Mouse (Mus musculus): Measurements from ENCODE around the gene Rasgef1b. TPM values are rescaled to one million over a fixed set of nuclear protein-coding genes. Genes with fewer than 3 reads are reported as not detected.

Gene Rasgef1b
- polyA plus RNA-seq, 1 experiment from 2014 or later: 8.5 TPM

GRCm38 (mm10) chr5:99340311-99340989 lies 388.4 kb downstream of the Rasgef1b start:
- no peaks in the 10 kb centered on the region for H3K9me3 ChIP-seq
- 69% methylated on average over 8 of the region's 8 CpGs for WGBS
- H3K9ac ChIP-seq: no peak overlapping the region
- H3K27me3 ChIP-seq: no peaks in the 10 kb centered on the region
- ATAC-seq (ENCODE audit: insufficient number of reproducible peaks, insufficient read depth, low FRiP score, low TSS enrichment, low read depth): no peak
- no peaks in the 10 kb centered on the region for H3K36me3 ChIP-seq
- H3K4me1 ChIP-seq: peaks cover 5% of the 10 kb centered on the region; the same call in 1 of the 2 replicates
- no peak overlapping the region for H3K4me3 ChIP-seq
- H3K27ac ChIP-seq: 0 out of 2 replicates have a peak overlapping the region, but pooled peaks have one; percentile 11
- H3K4me2 ChIP-seq: no peak overlapping the region

- peaks cover 5% of the 10 kb centered on the region; the same call in 1 of the 2 replicates for H3K4me1 ChIP-seq
- H3K9ac ChIP-seq: 0 out of 2 replicates have a peak overlapping the region, but pooled peaks have one; percentile 27
- H3K4me2 ChIP-seq: peak overlapping the region; percentile 45
- no peak for ATAC-seq (ENCODE audit: insufficient number of reproducible peaks, insufficient read depth, low FRiP score, low TSS enrichment, low read depth)
- no peaks in the 10 kb centered on the region for H3K9me3 ChIP-seq
- 52% methylated on average over 15 of the region's 15 CpGs for whole genome bisulfite sequencing
- H3K4me3 ChIP-seq: peak overlapping the region; percentile 20
- H3K36me3 ChIP-seq: no peaks in the 10 kb centered on the region
- H3K27ac ChIP-seq: 0 out of 2 replicates have a peak overlapping the region, but pooled peaks have one; percentile 11
- no peaks in the 10 kb centered on the region for H3K27me3 ChIP-seq
Measured at GRCm38 (mm10) chr5:99339790-99340189, 389.1 kb downstream of the Rasgef1b start.

- Histone ChIP-seq H3K27me3 (no peaks in the 10 kb centered on the region), H3K9me3 (no peaks in the 10 kb centered on the region), H3K4me2 (no peak overlapping the region), H3K9ac (no peak overlapping the region), H3K4me1 (peaks cover 5% of the 10 kb centered on the region; the same call in 1 of the 2 replicates), H3K4me3 (no peak overlapping the region), H3K27ac (no peak overlapping the region), H3K36me3 (no peaks in the 10 kb centered on the region)
- 91% methylated on average over 6 of the region's 6 CpGs for WGBS
- no peak for ATAC-seq (ENCODE audit: insufficient number of reproducible peaks, insufficient read depth, low FRiP score, low TSS enrichment, low read depth)
Measured at GRCm38 (mm10) chr5:99338826-99339225, 390.0 kb downstream of the Rasgef1b start.

GRCm38 (mm10) chr5:99336427-99336826 lies 392.4 kb downstream of the Rasgef1b start:
- no peak for ATAC-seq (ENCODE audit: insufficient number of reproducible peaks, insufficient read depth, low FRiP score, low TSS enrichment, low read depth)
- Histone ChIP-seq H3K9me3 (no peaks in the 10 kb centered on the region), H3K4me2 (no peak overlapping the region), H3K27me3 (no peaks in the 10 kb centered on the region), H3K4me1 (peaks cover 5% of the 10 kb centered on the region; the same call in 1 of the 2 replicates), H3K4me3 (no peak overlapping the region), H3K9ac (no peak overlapping the region), H3K36me3 (no peaks in the 10 kb centered on the region), H3K27ac (no peak overlapping the region)
- 76% methylated on average over 11 of the region's 11 CpGs for WGBS

GRCm38 (mm10) chr5:99334017-99334416 lies 394.8 kb downstream of the Rasgef1b start:
- H3K4me2 ChIP-seq: no peak overlapping the region
- no peaks in the 10 kb centered on the region for H3K9me3 ChIP-seq
- no peak overlapping the region for H3K9ac ChIP-seq
- WGBS: 77% methylated on average over 5 of the region's 5 CpGs
- H3K4me3 ChIP-seq: no peak overlapping the region
- no peaks in the 10 kb centered on the region for H3K36me3 ChIP-seq
- no peak for ATAC-seq (ENCODE audit: insufficient number of reproducible peaks, insufficient read depth, low FRiP score, low TSS enrichment, low read depth)
- no peaks in the 10 kb centered on the region for H3K4me1 ChIP-seq
- no peak overlapping the region for H3K27ac ChIP-seq
- H3K27me3 ChIP-seq: no peaks in the 10 kb centered on the region

- 82% methylated on average over 2 of the region's 2 CpGs for WGBS
- no peak overlapping the region for H3K9ac ChIP-seq
- no peaks in the 10 kb centered on the region for H3K4me1 ChIP-seq
- no peak overlapping the region for H3K4me2 ChIP-seq
- no peak overlapping the region for H3K27ac ChIP-seq
- no peaks in the 10 kb centered on the region for H3K36me3 ChIP-seq
- no peak for ATAC-seq (ENCODE audit: insufficient number of reproducible peaks, insufficient read depth, low FRiP score, low TSS enrichment, low read depth)
- no peak overlapping the region for H3K4me3 ChIP-seq
- H3K27me3 ChIP-seq: no peaks in the 10 kb centered on the region
- H3K9me3 ChIP-seq: no peaks in the 10 kb centered on the region
Measured at GRCm38 (mm10) chr5:99332021-99332420, 396.8 kb downstream of the Rasgef1b start.

GRCm38 (mm10) chr5:99329065-99329464 lies 399.8 kb downstream of the Rasgef1b start:
- no peaks in the 10 kb centered on the region for H3K36me3 ChIP-seq
- no peaks in the 10 kb centered on the region for H3K4me1 ChIP-seq
- no peak for ATAC-seq (ENCODE audit: insufficient number of reproducible peaks, insufficient read depth, low FRiP score, low TSS enrichment, low read depth)
- H3K27ac ChIP-seq: no peak overlapping the region
- H3K9me3 ChIP-seq: no peaks in the 10 kb centered on the region
- 67% methylated on average over 6 of the region's 6 CpGs for WGBS
- no peak overlapping the region for H3K9ac ChIP-seq
- H3K4me2 ChIP-seq: no peak overlapping the region
- H3K4me3 ChIP-seq: no peak overlapping the region
- no peaks in the 10 kb centered on the region for H3K27me3 ChIP-seq

GRCm38 (mm10) chr5:99327019-99327418 lies 401.8 kb downstream of the Rasgef1b start:
- Histone ChIP-seq H3K36me3 (no peaks in the 10 kb centered on the region), H3K9me3 (no peaks in the 10 kb centered on the region), H3K4me3 (no peak overlapping the region), H3K4me2 (no peak overlapping the region), H3K27ac (no peak overlapping the region), H3K9ac (no peak overlapping the region), H3K27me3 (no peaks in the 10 kb centered on the region), H3K4me1 (no peaks in the 10 kb centered on the region)
- ATAC-seq (ENCODE audit: insufficient number of reproducible peaks, insufficient read depth, low FRiP score, low TSS enrichment, low read depth): no peak
- WGBS: 87% methylated on average over 2 of the region's 2 CpGs

- no peak overlapping the region for H3K27ac ChIP-seq
- H3K36me3 ChIP-seq: no peaks in the 10 kb centered on the region
- no peaks in the 10 kb centered on the region for H3K27me3 ChIP-seq
- H3K4me1 ChIP-seq: no peaks in the 10 kb centered on the region
- no peak overlapping the region for H3K9ac ChIP-seq
- no peak for ATAC-seq (ENCODE audit: insufficient number of reproducible peaks, insufficient read depth, low FRiP score, low TSS enrichment, low read depth)
- H3K4me3 ChIP-seq: no peak overlapping the region
- no peaks in the 10 kb centered on the region for H3K9me3 ChIP-seq
- no peak overlapping the region for H3K4me2 ChIP-seq
Measured at GRCm38 (mm10) chr5:99325301-99325700, 403.6 kb downstream of the Rasgef1b start.

GRCm38 (mm10) chr5:99320783-99321182 lies 408.1 kb downstream of the Rasgef1b start:
- ATAC-seq (ENCODE audit: insufficient number of reproducible peaks, insufficient read depth, low FRiP score, low TSS enrichment, low read depth): no peak
- WGBS: 73% methylated on average over 4 of the region's 4 CpGs
- Histone ChIP-seq H3K4me1 (0 out of 2 replicates have a peak, but pooled peaks cover 4% of the 10 kb centered on the region), H3K36me3 (no peaks in the 10 kb centered on the region), H3K9ac (no peak overlapping the region), H3K27ac (no peak overlapping the region), H3K9me3 (no peaks in the 10 kb centered on the region), H3K4me2 (no peak overlapping the region), H3K27me3 (no peaks in the 10 kb centered on the region), H3K4me3 (no peak overlapping the region)

- H3K36me3 ChIP-seq: no peaks in the 10 kb centered on the region
- H3K4me3 ChIP-seq: no peak overlapping the region
- H3K9ac ChIP-seq: no peak overlapping the region
- no peak for ATAC-seq (ENCODE audit: insufficient number of reproducible peaks, insufficient read depth, low FRiP score, low TSS enrichment, low read depth)
- no peaks in the 10 kb centered on the region for H3K9me3 ChIP-seq
- H3K27ac ChIP-seq: no peak overlapping the region
- WGBS: 58% methylated on average over 4 of the region's 4 CpGs
- no peaks in the 10 kb centered on the region for H3K27me3 ChIP-seq
- H3K4me2 ChIP-seq: no peak overlapping the region
- H3K4me1 ChIP-seq: no peaks in the 10 kb centered on the region
Measured at GRCm38 (mm10) chr5:99297939-99298338, 430.9 kb downstream of the Rasgef1b start.

- 51% methylated on average over 2 of the region's 2 CpGs for WGBS
- no peak overlapping the region for H3K4me2 ChIP-seq
- no peak overlapping the region for H3K27ac ChIP-seq
- H3K27me3 ChIP-seq: no peaks in the 10 kb centered on the region
- no peaks in the 10 kb centered on the region for H3K9me3 ChIP-seq
- H3K9ac ChIP-seq: no peak overlapping the region
- no peaks in the 10 kb centered on the region for H3K4me1 ChIP-seq
- ATAC-seq (ENCODE audit: insufficient number of reproducible peaks, insufficient read depth, low FRiP score, low TSS enrichment, low read depth): no peak
- no peak overlapping the region for H3K4me3 ChIP-seq
- H3K36me3 ChIP-seq: no peaks in the 10 kb centered on the region
Measured at GRCm38 (mm10) chr5:99296348-99296747, 432.5 kb downstream of the Rasgef1b start.
